Mouse (Mus musculus) layer of hippocampus, adult 18-20 months (tissue): ENCODE measurements around the gene Riiad1. TPM values are rescaled to one million over a fixed set of nuclear protein-coding genes. Genes with fewer than 3 reads are reported as not detected.

Experiments
- DNase-seq, 2 experiments: peaks; one replicate each; pipeline ENCODE4 v3.0.0; 2022; ENCODE audit warnings: low spot score in 2 of 2
- total RNA-seq, 2 experiments: library from RNA; stranded (reverse); gene quantifications; 2 replicates each; pipeline ENCODE4 v1.2.3; 2021

The Riiad1 gene
- total RNA-seq, 2 experiments from 2014 or later, result 6.5 to 9.6 TPM

GRCm38 (mm10) chr3:94465632-94466430 is 14.3 kb downstream of the Riiad1 start:
- peak; percentile 61 to 80 for DNase-seq

- DNase-seq, result peak in 1 of 2 experiments; percentile 57
These were observed 16.1 kb downstream of the Riiad1 start for GRCm38 (mm10) chr3:94463926-94464578.

- DNase-seq, result no peak
These were observed 20.3 kb downstream of the Riiad1 start for GRCm38 (mm10) chr3:94459834-94460233.

GRCm38 (mm10) chr3:94457055-94457454 is 23.1 kb downstream of the Riiad1 start:
- no peak for DNase-seq

GRCm38 (mm10) chr3:94456529-94457000 is 23.6 kb downstream of the Riiad1 start:
- peak; percentile 72 to 90 for DNase-seq

GRCm38 (mm10) chr3:94449377-94449776 is 30.8 kb downstream of the Riiad1 start:
- no peak for DNase-seq

GRCm38 (mm10) chr3:94443597-94443964 is 36.6 kb downstream of the Riiad1 start, which contains the start of gene Oaz3:
Gene Oaz3, minus strand, starts transcription at chr3:94443915.
- DNase-seq, result peak in 1 of 2 experiments; percentile 16

- peak; percentile 88 to 96 for DNase-seq
These were observed 37.1 kb downstream of the Riiad1 start, which contains the start of gene Mrpl9 for GRCm38 (mm10) chr3:94442951-94443596. Gene Mrpl9, plus strand, starts transcription at chr3:94443318.

- DNase-seq, result peak in 1 of 2 experiments; percentile 28
These were observed 39.0 kb downstream of the Riiad1 start for GRCm38 (mm10) chr3:94441182-94441581.

GRCm38 (mm10) chr3:94436420-94436819 is 43.7 kb downstream of the Riiad1 start:
- DNase-seq, result no peak

GRCm38 (mm10) chr3:94434305-94434704 is 45.8 kb downstream of the Riiad1 start:
- no peak for DNase-seq

- DNase-seq, result no peak
These were observed 49.2 kb downstream of the Riiad1 start for GRCm38 (mm10) chr3:94430980-94431379.

Other genes starting within 250 kb of the Riiad1 start
- gene Gm4778, start 216.3 kb downstream of the Riiad1 start, total RNA-seq, result not detected
- gene Them4, start 170.3 kb downstream of the Riiad1 start, total RNA-seq, result 10 to 100 TPM; 23.8 to 27.2 TPM
- not detected for gene Them5, start 138.2 kb downstream of the Riiad1 start, total RNA-seq
- under 1 TPM; 0.57 to 0.76 TPM for gene C2cd4d, start 117.9 kb downstream of the Riiad1 start, total RNA-seq
- 1 to 10 TPM; 2.0 to 2.6 TPM for gene Rorc, start 107.5 kb downstream of the Riiad1 start, total RNA-seq
- gene Lingo4, start 81.8 kb downstream of the Riiad1 start, total RNA-seq, result under 1 TPM; 0.74 to 0.87 TPM
- gene Tdrkh, start 67.1 kb downstream of the Riiad1 start, total RNA-seq, result 10 to 100 TPM; 41.9 to 45.3 TPM
- 10 to 100 TPM; 42.5 to 43.0 TPM for gene Mrpl9, start 37.0 kb downstream of the Riiad1 start, total RNA-seq
- gene Oaz3, start 36.4 kb downstream of the Riiad1 start, total RNA-seq, result not detected
- gene Celf3, start 2.0 kb downstream of the Riiad1 start, total RNA-seq, result 100 to 1,000 TPM; 167 to 185 TPM
- 100 to 1,000 TPM; 112 to 115 TPM for gene Snx27, start 102.4 kb upstream of the Riiad1 start, total RNA-seq
- not detected for gene Gm10972, start 162.8 kb upstream of the Riiad1 start, total RNA-seq
- gene Tuft1, start 178.5 kb upstream of the Riiad1 start, total RNA-seq, result 1 to 10 TPM; 3.3 to 3.5 TPM
- gene Selenbp2, start 213.2 kb upstream of the Riiad1 start, total RNA-seq, result under 1 TPM; 0.77 to 0.99 TPM